Mouse (Mus musculus) cerebellum, postnatal 14 days (tissue): ENCODE results near the gene Artn.

Experiments
- DNase-seq, 2 experiments: peaks; one replicate each; pipeline ENCODE4 v3.0.0; 2021; ENCODE audit warnings: mixed read lengths in 2 of 2

The Artn gene

DNA sequence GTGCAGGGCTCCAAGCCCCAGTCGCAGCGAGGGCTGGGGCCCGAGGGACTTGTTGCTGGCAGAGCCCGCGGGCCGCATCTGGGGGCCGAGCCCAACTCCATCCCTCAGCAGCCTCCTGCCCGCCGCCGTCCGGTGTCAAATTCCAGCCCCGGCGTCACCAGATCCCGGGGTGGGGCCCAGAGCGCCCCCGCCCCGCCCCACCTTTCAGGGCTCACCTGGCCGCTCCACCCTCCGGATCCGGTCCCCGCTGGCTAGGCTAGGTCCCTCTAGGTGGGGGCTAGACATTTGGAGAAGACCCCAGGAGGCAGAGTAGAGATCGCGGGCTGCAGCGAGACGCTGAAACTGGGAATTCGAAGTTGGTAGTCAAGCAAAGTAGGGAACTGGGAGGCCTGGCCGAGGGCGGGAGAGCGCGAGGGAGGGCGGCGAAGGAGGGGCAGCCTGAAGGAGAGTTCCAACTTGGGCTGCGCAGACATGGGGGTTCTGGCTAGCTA is at the start of gene Artn:
Gene Artn (minus strand): TSS at position 373 of the 491 bp plus-strand sequence.
- DNase-seq = no peak

DNA sequence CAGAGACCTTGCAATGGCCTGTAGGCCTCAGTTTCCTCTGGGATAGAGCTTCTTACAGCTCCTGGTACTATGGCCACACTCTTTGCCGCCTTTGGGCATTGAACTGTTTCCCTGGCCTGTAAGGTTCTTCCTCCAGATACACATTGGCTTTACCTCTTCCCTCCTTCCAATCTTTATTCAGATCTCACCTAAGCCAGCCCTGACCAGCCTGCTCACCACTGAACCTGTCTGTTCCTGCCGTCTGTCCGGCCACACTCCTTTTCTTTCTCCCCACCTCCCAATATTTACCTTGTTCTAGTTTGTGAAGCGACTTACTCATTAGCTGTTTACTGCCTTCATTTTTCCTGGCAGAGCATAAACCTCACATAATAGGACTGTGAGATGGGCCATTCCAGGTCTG is 49.6 kb upstream of the Artn start:
- no peak for DNase-seq

DNA sequence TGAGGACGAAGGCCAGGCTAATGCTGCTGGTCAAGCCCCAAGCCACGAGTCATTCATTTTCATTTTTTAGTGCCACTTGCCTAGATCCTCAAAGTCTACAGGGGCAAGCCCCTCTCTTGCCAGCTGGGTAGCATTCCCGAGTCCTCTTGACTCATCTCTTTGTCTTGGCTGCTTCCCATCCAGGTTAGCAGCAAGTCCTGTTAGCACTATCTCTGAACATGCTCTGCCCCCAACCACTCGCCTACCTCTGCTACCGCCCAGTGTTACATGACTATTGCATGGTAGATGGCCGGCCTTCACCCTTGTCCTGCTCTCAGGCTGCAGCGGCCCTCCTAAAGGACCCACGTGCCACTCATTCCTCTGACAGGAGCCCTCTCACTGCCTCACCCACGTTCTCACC is 48.7 kb upstream of the Artn start:
- DNase-seq = no peak

DNA sequence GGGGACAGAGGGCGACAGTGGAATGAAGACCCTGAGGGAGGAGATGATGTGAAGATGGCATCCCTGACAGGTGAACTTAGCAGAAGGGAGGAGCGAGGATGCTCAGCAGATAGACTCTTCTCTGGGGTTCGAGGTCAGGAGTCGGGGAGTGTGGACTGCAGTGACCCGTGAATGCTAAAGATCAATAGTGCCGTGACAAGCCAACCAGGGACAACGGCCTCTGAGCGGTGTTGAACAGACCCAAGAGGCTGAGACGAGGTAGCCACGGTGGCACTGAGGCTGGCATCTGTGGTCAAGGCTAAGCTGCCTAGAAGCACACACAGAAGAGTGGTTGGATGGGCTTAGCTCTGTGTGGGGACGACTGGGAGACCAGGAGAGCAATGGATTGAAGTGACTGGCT is 48.3 kb upstream of the Artn start:
- no peak for DNase-seq

DNA sequence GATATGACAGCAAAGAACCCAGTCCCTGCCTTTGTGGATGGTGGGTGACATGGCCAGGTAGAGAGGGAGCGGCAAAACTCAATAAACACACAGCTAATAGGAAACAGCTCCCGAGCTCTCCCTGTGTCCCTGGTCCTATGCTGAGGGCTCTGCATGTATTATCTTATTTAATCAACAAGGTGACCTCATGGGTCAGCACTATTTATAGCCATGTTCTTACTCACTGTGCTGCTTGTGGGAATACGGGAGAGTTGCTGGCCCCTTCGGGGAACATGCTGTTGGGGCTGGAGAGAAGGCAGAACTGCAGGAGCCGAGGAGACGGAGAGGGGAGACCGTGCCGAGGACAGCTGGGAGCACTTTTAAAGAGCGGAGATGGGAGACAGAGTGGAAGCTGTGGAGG is 47.8 kb upstream of the Artn start:
- DNase-seq = no peak

DNA sequence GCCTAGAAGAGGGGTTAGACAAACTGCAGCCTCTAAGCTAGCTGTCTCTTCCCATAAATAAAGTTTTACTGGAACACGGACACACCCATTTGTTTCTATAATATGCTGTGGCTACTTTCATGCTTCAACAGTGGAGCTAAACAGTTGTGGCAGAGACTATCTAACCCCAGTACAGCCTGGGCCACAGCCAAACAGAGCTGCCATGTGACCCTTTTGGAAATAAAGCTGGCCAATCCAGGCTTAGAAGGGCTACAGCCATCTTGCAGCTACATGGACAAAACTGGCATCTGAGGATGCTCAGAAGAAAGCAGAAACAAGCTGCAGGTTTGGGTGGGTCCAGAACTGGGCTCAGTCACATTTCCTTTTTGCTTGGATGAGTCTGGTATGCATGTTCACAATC is 46.3 kb upstream of the Artn start:
- no peak for DNase-seq

DNA sequence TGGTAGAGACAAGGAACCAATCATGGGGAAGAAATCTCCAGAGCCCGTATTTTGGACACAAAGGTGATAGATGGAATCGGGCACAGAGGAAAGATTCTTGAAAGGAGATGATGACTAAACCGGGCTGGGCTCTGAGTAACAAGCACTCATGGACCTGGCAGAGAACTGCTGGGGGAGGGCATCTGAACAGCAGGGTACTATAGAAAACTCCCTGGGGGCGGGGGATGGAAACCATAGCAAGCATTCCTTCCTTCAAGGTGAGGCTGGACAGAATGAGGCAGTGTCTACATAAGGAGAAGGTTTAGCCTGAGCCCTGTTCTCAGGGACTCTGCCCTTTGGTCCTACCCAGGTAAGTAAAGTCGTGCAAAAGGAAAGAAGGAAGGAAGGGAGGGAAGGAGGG is 45.2 kb upstream of the Artn start:
- no peak for DNase-seq

DNA sequence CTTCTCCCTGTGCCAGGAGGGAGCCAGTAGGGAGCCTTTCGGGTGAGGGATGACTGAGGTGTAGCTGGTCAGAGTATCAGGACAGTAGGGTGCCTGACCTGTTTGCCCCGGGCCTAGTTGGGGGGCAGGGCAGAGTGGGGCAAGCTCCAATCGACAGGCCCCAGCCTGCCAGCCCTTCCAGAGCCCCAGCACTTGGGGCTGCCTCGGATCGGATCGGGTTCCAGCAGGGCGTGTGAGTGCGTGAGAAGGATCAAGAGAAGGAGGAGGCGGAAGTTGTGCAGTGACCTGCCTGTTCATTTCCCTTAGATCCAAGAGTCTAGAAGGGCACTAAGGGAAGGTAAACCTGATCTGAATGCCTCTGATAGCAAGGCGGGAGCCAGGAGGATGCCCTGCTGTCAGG is 43.4 kb upstream of the Artn start:
- DNase-seq = no peak

DNA sequence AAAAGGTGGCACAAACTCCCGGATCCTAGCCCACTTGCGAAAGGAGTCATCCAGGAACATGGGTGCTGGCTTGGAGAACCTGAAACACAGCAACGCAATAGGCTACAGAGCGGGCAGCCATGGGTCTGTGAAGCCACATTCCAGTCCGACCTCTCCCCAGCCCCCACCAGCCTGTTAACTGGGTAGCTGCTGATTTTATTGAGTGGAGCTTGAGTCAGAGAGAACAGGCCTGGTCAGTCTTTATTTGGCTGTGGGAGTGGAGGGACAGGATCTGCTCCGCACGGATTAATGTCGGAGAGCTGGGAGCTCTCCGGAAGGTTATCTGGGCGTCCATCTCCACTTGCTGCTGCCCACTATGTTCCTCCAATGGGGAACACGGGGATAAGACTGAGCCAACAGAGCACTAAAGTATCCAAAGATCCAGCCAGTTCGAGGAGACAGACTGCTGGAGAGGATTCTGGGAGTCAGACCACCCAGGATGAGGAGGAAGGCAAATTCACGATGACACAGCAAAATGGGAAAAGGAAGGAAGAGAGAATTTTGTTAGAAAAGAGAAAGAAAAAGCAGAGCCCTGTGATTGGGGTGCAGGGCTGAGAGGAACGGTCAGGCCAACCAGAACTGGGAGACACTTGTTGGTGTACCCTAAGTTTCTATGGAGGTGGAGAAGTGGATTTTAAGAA is 34.9 kb upstream of the Artn start:
- DNase-seq = no peak

DNA sequence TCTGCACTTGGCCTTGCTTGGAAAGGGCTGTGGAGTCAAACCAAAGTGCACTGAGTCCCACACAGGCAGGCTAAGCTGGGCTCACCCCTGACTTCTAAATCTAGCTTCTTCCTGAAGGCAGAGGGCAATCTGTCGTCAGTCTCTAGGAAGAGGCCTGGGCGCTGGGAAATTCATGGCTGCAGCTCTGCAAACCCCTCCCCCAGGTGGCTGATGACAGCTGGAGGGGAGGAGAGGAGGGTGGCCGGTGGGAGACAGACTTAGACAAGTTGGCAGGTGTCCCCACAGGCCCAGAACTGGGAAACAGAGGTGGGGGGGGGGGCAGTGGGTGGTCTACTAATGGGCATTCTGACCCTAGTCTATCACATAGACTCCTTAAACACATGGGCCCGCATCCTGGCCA is 27.9 kb upstream of the Artn start:
- DNase-seq = peak; percentile 22 to 31

DNA sequence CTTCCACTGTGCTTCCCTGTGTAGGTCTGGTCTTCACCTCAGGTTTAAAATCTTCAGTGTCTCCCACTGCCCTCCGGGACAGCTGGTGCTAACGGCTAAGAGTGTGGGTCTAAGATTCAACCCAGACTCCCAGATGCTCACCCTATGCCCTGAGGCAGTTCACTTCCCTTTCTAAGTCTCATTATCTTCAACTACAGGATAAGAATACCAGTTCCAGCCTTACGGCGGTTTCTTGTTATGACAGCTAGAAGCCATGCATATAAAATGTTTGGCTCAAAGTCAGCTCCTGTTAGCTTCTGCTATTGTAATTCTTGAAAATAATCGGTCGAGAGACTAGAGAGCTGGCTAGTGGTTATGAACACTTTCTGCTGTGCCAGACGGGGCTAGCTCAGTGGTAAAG is 17.9 kb upstream of the Artn start:
- DNase-seq = no peak

DNA sequence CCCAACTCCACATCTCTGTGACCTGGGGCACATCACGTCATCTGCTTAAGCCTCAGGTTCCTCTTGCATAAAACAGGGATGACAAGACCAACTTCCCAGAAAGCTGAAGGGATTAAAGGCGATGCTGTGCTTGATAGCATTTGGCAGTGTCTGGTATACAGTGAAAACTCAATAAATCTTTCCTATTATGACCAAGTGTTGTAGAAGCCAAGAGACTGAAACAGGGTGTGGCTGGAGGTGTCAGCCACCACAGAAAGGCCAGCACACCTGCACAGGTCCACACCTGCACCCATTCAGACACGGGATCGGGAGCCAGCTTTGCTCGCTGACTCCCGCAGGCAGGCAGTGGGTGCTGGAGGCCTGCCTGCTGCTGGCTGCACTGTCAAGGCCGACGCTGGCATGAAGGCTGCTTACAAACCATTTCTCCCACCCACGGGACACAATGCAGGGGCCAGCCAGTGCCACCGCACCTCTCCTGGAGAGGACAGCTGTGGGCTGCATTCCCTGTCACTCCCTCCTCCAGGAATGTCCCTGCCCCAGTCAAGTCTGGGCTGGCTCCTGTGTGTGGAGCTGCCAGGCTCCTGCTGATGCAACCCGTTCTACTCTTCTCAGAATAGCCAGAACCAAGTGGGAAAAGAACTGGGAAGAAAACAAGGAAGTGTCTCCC is 17.2 kb upstream of the Artn start:
- DNase-seq = peak in 1 of 2 experiments; percentile 29

DNA sequence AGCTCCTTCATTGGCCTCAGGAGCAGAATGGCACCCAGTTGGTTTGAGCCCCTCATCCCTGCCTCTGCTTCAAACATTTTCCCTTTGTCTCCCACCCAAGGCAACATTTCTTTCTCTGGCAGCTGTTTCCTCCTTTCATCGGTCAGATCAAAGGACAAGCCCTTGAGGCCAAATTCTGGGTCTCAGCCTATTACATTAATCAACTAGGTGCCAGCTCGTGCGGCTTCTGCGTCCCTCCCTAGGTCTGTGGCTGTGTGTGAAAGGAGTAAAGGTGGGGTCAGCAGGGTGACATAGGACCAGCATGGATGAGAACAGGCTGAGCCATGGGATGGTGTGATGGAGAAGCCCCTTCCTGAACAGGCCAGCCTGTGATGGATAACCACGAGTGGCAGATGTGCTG is 13.8 kb upstream of the Artn start:
- DNase-seq = no peak

DNA sequence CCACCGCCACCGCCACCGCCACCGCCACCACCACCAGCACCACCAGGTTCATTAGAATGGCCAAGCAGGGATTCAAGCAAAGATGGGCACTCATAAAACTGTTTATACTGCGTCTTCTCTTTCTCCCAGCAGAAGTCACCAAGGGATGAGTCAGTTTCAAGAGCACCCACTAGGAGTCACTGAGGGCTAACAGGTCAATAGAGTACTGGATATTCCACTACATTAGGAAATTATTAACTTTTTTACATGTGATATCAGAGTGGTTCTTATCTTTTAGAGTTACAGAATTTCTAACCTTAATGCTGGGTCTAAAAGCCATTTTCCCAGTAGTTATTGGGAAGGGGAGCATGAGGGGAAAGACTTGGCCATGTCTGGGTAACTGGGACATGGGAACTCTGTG is 7.4 kb upstream of the Artn start:
- DNase-seq = no peak

DNA sequence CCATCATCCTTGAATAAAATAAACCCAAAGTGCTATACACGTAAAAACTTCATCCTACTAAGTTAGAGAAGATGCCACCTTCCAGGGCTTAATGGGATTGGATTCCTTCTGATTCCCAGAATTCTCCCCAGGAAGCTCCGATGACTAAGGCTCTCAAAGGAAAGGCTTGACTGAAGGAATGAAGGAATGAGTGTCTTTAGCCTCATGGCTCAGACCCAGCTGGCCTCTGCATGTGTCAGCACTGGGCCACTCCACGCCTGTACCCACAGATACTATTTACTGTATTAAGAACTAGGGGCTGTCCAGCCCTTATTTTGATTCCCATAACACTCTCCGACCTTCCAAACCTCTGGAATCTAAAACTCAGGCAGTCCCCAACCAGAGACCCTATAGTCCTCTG is 4.5 kb upstream of the Artn start:
- DNase-seq = no peak

DNA sequence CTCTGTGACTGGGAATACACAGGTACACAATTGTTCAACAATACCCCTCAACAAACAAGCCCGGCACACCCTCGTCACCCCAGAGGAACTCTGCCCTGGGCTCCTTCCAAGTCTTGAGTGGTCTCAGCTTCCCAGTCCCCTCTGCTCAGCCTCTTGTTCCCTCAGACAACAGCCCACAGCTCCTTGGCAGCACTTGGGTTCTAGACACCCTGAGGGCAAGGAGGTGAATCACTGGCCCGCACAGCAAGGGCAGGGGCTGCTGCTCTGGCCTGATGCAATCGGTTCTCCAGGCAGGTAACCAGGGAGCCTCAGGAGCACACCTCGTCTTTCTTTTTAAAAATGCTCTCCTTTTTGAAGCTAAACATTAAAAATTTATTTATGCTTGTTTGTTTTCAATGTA is 3.7 kb upstream of the Artn start:
- DNase-seq = no peak

DNA sequence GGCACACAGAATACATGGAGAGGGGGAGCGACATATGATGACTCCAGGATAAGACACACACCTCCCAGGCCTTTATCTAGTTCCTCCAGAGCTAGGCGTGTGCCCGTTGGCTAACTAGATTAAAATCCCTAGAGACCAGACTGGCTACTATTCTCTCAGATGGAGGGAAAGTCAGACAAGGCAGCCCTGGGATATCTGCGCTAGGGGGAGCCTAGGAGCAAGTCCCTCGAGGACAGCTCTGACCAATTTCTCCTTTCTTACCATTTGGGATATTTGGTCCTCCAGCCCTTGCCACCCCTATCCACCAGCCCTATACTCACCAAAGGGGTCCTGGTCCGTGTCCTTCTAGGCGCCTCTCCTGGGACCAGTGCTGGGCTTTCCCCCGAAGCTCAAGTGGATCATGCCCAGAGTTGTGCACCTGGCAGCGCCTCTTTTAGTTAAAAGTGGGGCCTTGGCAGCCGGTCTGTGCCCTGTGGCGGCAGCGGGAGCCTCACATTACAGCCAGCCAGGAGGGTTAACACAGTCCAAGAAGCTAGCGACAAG is 793 bp downstream of the Artn start:
- DNase-seq = peak; percentile 53 to 56

DNA sequence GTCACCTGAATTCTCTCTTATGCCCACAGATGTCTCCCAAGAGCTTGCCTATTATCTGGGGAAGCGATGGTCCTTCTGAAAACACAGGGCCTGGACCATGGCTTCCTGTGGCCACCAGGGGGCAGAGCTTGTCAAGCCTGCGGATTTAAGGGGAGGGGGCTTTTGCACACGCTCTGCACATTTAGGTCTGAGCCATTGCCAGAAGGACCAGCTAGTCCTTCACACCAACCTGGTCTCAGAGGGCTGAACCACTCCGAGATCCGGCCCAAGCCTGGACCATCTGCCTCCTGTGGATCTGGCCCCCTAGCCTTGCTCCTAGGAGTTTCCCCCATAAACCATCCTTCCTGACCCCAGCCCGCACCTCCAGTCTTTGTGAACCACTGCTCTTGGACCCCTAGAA is 1.3 kb downstream of the Artn start:
- peak; percentile 71 to 81 for DNase-seq

DNA sequence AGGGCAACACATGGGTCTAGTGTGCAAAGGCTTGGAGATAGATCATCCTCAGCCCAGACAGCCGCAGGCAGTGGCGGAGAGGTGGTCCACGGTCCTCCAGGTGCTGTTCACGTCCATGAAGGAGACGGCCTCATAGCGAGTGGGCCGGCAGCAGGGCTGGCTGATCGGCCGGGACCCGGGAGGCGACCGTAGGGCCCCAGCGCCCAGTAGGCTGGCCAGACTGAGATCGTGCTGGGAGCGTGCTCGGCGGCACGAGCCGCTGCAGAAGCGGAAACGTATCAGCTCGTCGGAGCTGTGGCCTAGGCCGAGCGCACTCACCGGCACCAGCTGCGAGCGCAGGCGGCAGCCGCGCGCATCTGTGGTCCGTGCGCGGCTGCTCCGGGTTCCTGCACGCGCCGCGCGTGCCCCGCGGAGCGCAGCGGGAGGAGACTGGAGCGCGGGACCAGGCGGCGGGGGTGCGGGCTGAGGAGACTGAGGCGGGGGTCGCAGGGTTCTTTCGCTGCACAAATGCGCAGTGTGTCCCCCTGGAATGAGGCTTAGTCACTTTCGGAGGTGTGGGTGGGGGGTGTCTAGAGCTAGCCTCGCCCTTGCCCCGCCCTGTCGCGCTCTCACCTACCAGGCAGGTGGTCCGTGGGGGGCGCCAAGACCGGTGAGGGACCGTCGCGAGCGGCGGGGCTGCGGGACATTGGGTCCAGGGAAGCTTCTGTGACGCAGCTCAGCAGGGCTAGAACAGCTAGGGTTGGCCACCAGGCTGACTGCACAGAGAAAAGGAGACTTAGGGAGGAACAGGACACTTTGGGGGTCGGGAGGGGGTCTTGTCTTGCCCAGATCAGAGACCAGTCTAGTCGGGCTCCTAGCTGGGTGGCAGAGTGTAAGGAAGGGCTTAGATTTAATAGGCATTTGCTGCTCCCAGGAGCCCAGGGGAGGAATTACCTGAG is 2.7 kb downstream of the Artn start:
- DNase-seq = peak; percentile 45 to 55

DNA sequence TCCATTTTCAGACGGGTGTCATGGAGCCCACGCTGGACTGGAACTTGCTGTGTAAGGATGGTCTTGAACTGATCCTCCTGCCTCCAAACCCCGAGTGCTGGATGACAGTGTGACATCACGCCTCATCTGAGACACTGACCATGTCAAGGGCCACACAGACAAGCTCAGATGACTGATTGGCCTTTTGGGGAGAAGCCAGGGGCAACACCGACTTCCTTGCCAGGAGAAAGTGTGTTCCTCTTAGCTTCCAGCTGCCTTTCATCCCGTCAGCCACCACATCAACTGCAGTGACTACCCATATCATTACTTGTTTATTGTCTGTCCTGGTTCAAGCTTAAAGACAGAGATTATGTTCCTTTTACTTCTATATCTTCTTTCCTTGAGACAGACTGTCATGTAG is 4.6 kb downstream of the Artn start:
- DNase-seq = no peak

DNA sequence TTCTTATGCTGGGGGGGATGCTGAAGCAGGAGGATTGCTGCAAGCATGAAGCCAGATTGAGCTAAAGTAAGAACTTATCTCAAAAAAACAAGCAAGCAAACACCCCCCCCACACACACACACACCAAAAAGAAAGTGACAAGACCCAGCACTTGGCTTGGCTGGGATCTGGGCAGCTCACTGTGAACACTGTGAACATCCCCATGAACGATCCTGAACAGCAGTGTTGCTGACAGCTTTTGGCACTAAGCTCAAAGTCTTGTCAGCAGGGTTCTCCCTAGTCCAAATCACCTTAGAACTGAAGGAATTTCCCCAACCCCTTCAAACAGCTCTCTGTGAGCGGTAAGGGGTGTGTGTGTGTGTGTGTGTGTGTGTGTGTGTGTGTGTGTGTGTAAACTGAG is 6.1 kb downstream of the Artn start:
- DNase-seq = no peak

DNA sequence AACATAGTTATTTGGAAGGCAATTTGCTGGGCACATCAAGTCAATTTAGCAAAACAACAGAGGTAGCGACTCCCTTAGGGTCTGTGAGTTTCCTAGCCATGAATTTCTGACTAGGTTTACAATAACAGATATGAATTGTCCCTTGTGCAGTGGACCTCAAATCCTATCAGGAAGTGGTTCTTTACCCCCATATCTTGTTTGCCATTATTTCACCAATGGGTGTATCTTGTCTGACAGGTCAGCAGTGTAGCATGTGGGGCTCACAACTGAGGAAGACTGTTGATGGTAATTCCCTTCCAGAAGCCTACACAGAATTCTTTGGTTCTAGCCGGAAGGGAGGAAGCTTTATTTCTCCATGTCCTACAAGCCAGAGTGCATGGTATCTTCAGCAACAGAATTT is 8.2 kb downstream of the Artn start:
- DNase-seq = no peak

DNA sequence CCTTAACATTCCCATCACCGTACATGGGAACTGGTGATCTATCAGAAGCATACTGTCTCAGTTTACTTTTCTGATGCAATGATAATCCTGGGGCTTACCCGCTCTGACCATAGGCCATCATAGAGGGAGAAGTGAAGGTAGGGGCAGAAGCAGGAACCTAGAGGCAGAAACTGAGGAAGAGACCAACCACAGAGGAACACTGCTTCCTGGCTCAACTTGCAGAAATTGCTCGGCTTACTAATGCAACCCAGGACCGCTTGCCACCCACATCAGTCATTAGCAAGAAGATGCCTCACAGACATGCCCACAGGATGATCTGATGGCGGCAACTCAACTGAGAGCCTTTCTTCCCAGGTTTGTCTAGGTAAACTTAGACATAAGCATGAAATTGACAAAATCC is 10.8 kb downstream of the Artn start:
- no peak for DNase-seq
